Mouse (Mus musculus): ENCODE measurements around the gene Sema3c. TPM values are rescaled to one million over a fixed set of nuclear protein-coding genes. Genes with fewer than 3 reads are reported as not detected.

Sema3c gene
- polyA plus RNA-seq, 1 experiment: 5.6 TPM

GRCm38 (mm10) chr5:17728047-17728446 is 154.0 kb downstream of the Sema3c start:
- 59% methylated on average over 5 of the region's 5 CpGs for WGBS
- H3K27ac ChIP-seq (ENCODE audit: insufficient read depth, low read depth, low read length): no peak overlapping the region
- no peaks in the 10 kb centered on the region for H3K27me3 ChIP-seq (replicated peaks; ENCODE audit: control insufficient read depth, insufficient read depth, low read length)
- TF ChIP-seq POLR2A (IDR thresholded peaks at IDR 0.05; ENCODE audit: low read depth, low read length): no peak
- no peak for TF ChIP-seq CTCF (conservative IDR thresholded peaks at IDR 0.05; ENCODE audit: insufficient read depth, insufficient read length, low read depth, low read length)
- DNase-seq: no peak
- no peaks in the 10 kb centered on the region; the same call in 1 of the 2 replicates for H3K36me3 ChIP-seq (ENCODE audit: control insufficient read depth, insufficient read depth, low read length)
- H3K4me3 ChIP-seq (ENCODE audit: insufficient read depth, low read depth, low read length): no peak overlapping the region
- H3K4me1 ChIP-seq (ENCODE audit: control insufficient read depth, insufficient read depth, low read length): no peaks in the 10 kb centered on the region

- H3K27me3 ChIP-seq (replicated peaks; ENCODE audit: control insufficient read depth, insufficient read depth, low read length): no peaks in the 10 kb centered on the region
- peak; percentile 2 for DNase-seq
- TF ChIP-seq POLR2A (IDR thresholded peaks at IDR 0.05; ENCODE audit: low read depth, low read length): no peak
- no peak for TF ChIP-seq CTCF (conservative IDR thresholded peaks at IDR 0.05; ENCODE audit: insufficient read depth, insufficient read length, low read depth, low read length)
- 48% methylated on average over 3 of the region's 3 CpGs for WGBS
- H3K36me3 ChIP-seq (ENCODE audit: control insufficient read depth, insufficient read depth, low read length): no peaks in the 10 kb centered on the region
- H3K4me1 ChIP-seq (ENCODE audit: control insufficient read depth, insufficient read depth, low read length): no peaks in the 10 kb centered on the region
- no peak overlapping the region for H3K4me3 ChIP-seq (ENCODE audit: insufficient read depth, low read depth, low read length)
- H3K27ac ChIP-seq (ENCODE audit: insufficient read depth, low read depth, low read length): no peak overlapping the region
These were observed 165.7 kb downstream of the Sema3c start for GRCm38 (mm10) chr5:17739805-17740204.

- Histone ChIP-seq H3K4me1 (ENCODE audit: control insufficient read depth, insufficient read depth, low read length) (no peaks in the 10 kb centered on the region), H3K4me3 (ENCODE audit: insufficient read depth, low read depth, low read length) (no peak overlapping the region), H3K27me3 (replicated peaks; ENCODE audit: control insufficient read depth, insufficient read depth, low read length) (no peaks in the 10 kb centered on the region), H3K27ac (ENCODE audit: insufficient read depth, low read depth, low read length) (no peak overlapping the region), H3K36me3 (ENCODE audit: control insufficient read depth, insufficient read depth, low read length) (no peaks in the 10 kb centered on the region)
- DNase-seq: no peak
- no peak for TF ChIP-seq CTCF (conservative IDR thresholded peaks at IDR 0.05; ENCODE audit: insufficient read depth, insufficient read length, low read depth, low read length)
- TF ChIP-seq POLR2A (IDR thresholded peaks at IDR 0.05; ENCODE audit: low read depth, low read length): no peak
These were observed 172.4 kb downstream of the Sema3c start for GRCm38 (mm10) chr5:17746520-17746919.

GRCm38 (mm10) chr5:17747143-17747542 is 173.1 kb downstream of the Sema3c start:
- TF ChIP-seq CTCF (conservative IDR thresholded peaks at IDR 0.05; ENCODE audit: insufficient read depth, insufficient read length, low read depth, low read length) (no peak), POLR2A (IDR thresholded peaks at IDR 0.05; ENCODE audit: low read depth, low read length) (no peak)
- H3K4me3 ChIP-seq (ENCODE audit: insufficient read depth, low read depth, low read length): no peak overlapping the region
- DNase-seq: peak; percentile 4
- H3K27ac ChIP-seq (ENCODE audit: insufficient read depth, low read depth, low read length): no peak overlapping the region
- no peaks in the 10 kb centered on the region for H3K36me3 ChIP-seq (ENCODE audit: control insufficient read depth, insufficient read depth, low read length)
- H3K27me3 ChIP-seq (replicated peaks; ENCODE audit: control insufficient read depth, insufficient read depth, low read length): no peaks in the 10 kb centered on the region
- 28% methylated on average over 5 of the region's 5 CpGs for WGBS
- H3K4me1 ChIP-seq (ENCODE audit: control insufficient read depth, insufficient read depth, low read length): no peaks in the 10 kb centered on the region

- Histone ChIP-seq H3K36me3 (ENCODE audit: control insufficient read depth, insufficient read depth, low read length) (no peaks in the 10 kb centered on the region), H3K4me1 (ENCODE audit: control insufficient read depth, insufficient read depth, low read length) (no peaks in the 10 kb centered on the region), H3K27me3 (replicated peaks; ENCODE audit: control insufficient read depth, insufficient read depth, low read length) (no peaks in the 10 kb centered on the region), H3K4me3 (ENCODE audit: insufficient read depth, low read depth, low read length) (no peak overlapping the region), H3K27ac (ENCODE audit: insufficient read depth, low read depth, low read length) (no peak overlapping the region)
- DNase-seq: no peak
- WGBS: 88% methylated on average over 3 of the region's 3 CpGs
- TF ChIP-seq CTCF (conservative IDR thresholded peaks at IDR 0.05; ENCODE audit: insufficient read depth, insufficient read length, low read depth, low read length) (no peak), POLR2A (IDR thresholded peaks at IDR 0.05; ENCODE audit: low read depth, low read length) (no peak)
These were observed 174.2 kb downstream of the Sema3c start for GRCm38 (mm10) chr5:17748293-17748692.

- Histone ChIP-seq H3K36me3 (ENCODE audit: control insufficient read depth, insufficient read depth, low read length) (no peaks in the 10 kb centered on the region), H3K27ac (ENCODE audit: insufficient read depth, low read depth, low read length) (no peak overlapping the region), H3K4me1 (ENCODE audit: control insufficient read depth, insufficient read depth, low read length) (no peaks in the 10 kb centered on the region), H3K4me3 (ENCODE audit: insufficient read depth, low read depth, low read length) (no peak overlapping the region), H3K27me3 (replicated peaks; ENCODE audit: control insufficient read depth, insufficient read depth, low read length) (no peaks in the 10 kb centered on the region)
- DNase-seq: no peak
- 82% methylated on average over 7 of the region's 7 CpGs for WGBS
- TF ChIP-seq POLR2A (IDR thresholded peaks at IDR 0.05; ENCODE audit: low read depth, low read length) (no peak), CTCF (conservative IDR thresholded peaks at IDR 0.05; ENCODE audit: insufficient read depth, insufficient read length, low read depth, low read length) (no peak)
These were observed 179.5 kb downstream of the Sema3c start for GRCm38 (mm10) chr5:17753471-17754005.

- TF ChIP-seq CTCF (conservative IDR thresholded peaks at IDR 0.05; ENCODE audit: insufficient read depth, insufficient read length, low read depth, low read length) (no peak), POLR2A (IDR thresholded peaks at IDR 0.05; ENCODE audit: low read depth, low read length) (no peak)
- Histone ChIP-seq H3K36me3 (ENCODE audit: control insufficient read depth, insufficient read depth, low read length) (no peaks in the 10 kb centered on the region), H3K27me3 (replicated peaks; ENCODE audit: control insufficient read depth, insufficient read depth, low read length) (no peaks in the 10 kb centered on the region), H3K4me1 (ENCODE audit: control insufficient read depth, insufficient read depth, low read length) (no peaks in the 10 kb centered on the region), H3K4me3 (ENCODE audit: insufficient read depth, low read depth, low read length) (no peak overlapping the region), H3K27ac (ENCODE audit: insufficient read depth, low read depth, low read length) (no peak overlapping the region)
- 60% methylated on average over 4 of the region's 4 CpGs for WGBS
- DNase-seq: peak; percentile 49
These were observed 192.1 kb downstream of the Sema3c start for GRCm38 (mm10) chr5:17766006-17766677.
